Mouse (Mus musculus): ENCODE results near the gene Katnal1.

DNA sequence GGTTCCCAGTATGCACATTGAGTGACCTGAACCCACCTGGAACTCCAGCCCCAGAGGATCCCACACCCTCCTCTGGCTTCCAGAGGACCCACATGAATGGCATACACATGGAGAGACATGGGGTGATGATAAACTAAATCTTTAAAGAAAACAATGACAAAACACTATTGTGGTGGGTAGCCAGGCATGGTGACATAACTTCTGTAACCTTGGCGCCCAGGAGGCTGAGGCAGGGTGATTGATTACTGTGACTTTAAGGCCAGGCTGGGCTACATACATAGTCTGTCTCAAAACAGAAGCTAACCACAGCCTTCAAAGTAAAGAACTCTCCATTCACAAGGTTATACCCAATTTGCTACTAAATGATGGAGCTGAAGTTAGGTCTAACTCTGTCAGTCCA, 35.1 kb upstream of the Katnal1 start:
- TF ChIP-seq CTCF (IDR thresholded peaks at IDR 0.05; ENCODE audit: insufficient read depth, low read depth, low read length) (no peak), POLR2A (IDR thresholded peaks at IDR 0.05; ENCODE audit: insufficient read depth, low read depth, low read length) (no peak)

Data from olfactory bulb, adult 2 months (tissue).